Mouse (Mus musculus): ENCODE data around the gene Crx. TPM values are rescaled to one million over a fixed set of nuclear protein-coding genes. Genes with fewer than 3 reads are reported as not detected.

Gene Crx
- polyA plus RNA-seq, 1 experiment, result 0.04 TPM

DNA sequence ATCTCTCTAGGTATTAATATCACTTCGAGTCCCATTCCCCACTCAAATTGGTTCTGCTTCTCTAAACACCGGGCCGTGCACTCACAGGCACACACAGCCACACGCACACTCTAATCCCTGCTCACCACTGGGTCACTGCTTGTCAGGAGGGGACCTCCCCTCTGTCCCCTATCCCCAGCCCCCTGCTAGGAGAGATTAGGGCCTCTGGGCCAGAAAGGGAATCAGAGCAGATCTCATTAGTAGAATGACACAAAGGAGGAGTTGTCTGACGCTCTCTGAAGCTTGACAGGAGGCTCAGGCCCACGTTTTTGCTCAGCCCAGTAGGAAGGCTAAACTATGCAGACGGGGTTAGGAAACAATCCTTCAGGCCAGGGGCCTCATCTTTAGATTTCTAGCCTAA lies 1.6 kb upstream of the Crx start:
- no peak for DNase-seq (ENCODE audit: extremely low spot score in 1 of 2, low spot score in 1 of 2)

DNA sequence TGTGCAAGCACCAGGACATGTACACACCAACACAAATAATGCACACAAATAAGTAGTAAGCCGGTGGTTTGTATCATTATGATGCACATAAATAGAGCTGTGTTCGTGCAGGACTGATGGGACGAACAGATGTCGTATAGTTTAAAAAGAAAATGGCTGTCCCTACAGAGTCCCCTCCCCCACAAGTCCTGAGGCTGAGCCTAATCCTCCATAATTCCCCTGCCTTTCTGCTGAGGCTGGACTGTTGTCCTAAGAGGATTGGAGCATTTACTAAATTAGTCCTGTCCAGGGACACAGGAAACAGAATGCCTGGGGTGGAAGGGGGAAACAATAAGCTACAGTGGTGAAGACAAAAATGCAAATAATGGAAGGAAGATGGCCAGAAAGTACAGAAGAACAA lies 15.7 kb downstream of the Crx start:
- DNase-seq (ENCODE audit: extremely low spot score in 1 of 2, low spot score in 1 of 2), result no peak

DNA sequence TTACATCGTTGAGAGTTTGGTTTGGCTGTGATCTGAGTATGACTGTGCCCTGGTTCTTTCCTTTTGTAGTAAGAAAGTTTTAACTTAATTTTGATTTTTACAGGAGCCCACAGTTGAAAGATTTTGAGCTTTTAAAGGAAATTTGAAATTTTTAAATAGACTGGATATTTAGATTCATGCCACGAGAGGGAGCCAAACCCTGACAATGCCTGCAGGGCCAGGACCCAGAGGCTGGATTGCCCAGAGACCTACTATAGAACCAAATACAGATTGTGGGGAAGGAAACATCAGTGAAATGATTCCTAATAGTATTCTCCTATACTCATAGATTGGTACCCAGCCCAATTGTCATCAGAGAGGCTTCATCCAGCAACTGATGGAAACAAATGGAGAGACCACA lies 20.1 kb downstream of the Crx start:
- peak in 1 of 2 experiments; percentile 13 for DNase-seq (ENCODE audit: extremely low spot score in 1 of 2, low spot score in 1 of 2)

DNA sequence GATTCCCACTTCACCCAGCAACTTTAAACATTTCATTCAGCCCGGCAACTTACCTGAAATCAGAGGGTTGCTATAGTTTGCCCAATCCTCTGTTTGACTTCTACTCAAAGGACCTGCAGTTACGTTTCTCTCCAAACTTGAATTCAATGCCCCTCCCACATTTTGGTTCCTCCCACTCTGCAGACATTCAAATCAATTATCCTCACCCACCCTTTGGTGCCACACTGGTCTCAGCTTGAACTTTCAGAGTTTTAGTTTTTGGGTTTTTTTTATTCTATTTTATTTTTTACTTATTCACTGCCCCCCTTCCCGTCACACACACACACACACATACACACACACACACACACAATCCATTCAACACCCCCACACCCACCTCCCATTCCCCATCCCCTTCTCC lies 40.2 kb downstream of the Crx start, which contains the start of gene Obox6:
Obox6 (minus strand) TSS at position 101 of the 400 bp plus-strand sequence.
- no peak for DNase-seq (ENCODE audit: extremely low spot score in 1 of 2, low spot score in 1 of 2)

Other genes with a start within 250 kb of the Crx start
- gene Obox3, start 240.1 kb downstream of the Crx start, polyA plus RNA-seq (2012; rRNA removed), result not detected in 2 replicates
- not detected in 2 replicates for gene Obox5, start 129.8 kb downstream of the Crx start, polyA plus RNA-seq (2012; rRNA removed)
- not detected in 2 replicates for gene Obox6, start 40.3 kb downstream of the Crx start, polyA plus RNA-seq (2012; rRNA removed)
- gene Crxos, start 2.6 kb upstream of the Crx start, polyA plus RNA-seq (2012; rRNA removed), result 0.28 TPM in 1 of 2 replicates, not detected in the other
- 1,744 and 2,160 TPM in 2 replicates for gene Selenow, start 42.4 kb upstream of the Crx start, polyA plus RNA-seq (2012; rRNA removed)
- 104 and 109 TPM in 2 replicates for gene Nop53, start 66.1 kb upstream of the Crx start, polyA plus RNA-seq (2012; rRNA removed)
- 5.0 and 5.6 TPM in 2 replicates for gene Ehd2, start 87.6 kb upstream of the Crx start, polyA plus RNA-seq (2012; rRNA removed)
- 10.2 and 10.6 TPM in 2 replicates for gene Bicra, start 168.0 kb upstream of the Crx start, polyA plus RNA-seq (2012; rRNA removed)
- gene Zfp541, start 181.8 kb upstream of the Crx start, polyA plus RNA-seq (2012; rRNA removed), result 0.40 and 0.42 TPM in 2 replicates
- 368 and 442 TPM in 2 replicates for gene Napa, start 218.5 kb upstream of the Crx start, polyA plus RNA-seq (2012; rRNA removed)
- gene Kptn, start 239.9 kb upstream of the Crx start, polyA plus RNA-seq (2012; rRNA removed), result 50.7 and 58.1 TPM in 2 replicates
- 122 and 124 TPM in 2 replicates for gene Slc8a2, start 249.9 kb upstream of the Crx start, polyA plus RNA-seq (2012; rRNA removed)